Mouse (Mus musculus) testis, adult 2 months (tissue): Measurements from ENCODE around the gene Zfp143.

Experiments used
- CTCF ChIP-seq: fragments of 200-500 bp; IDR thresholded peaks from 2 replicates; pipeline ENCODE4 v1.5.1; 2012; ENCODE audit warnings: low read depth, mild to moderate bottlenecking, inconsistent platforms, low read length, moderate library complexity; ENCODE audit not compliant: control insufficient read depth, insufficient read depth, insufficient replicate concordance
- POLR2A ChIP-seq: fragments of 200-500 bp; IDR thresholded peaks from 2 replicates; pipeline ENCODE4 v1.6.1; 2012; ENCODE audit warnings: low read depth, mild to moderate bottlenecking, inconsistent platforms, low read length, moderate library complexity; ENCODE audit not compliant: control insufficient read depth

- TF ChIP-seq POLR2A: no peak
- TF ChIP-seq CTCF: no peak
These were observed 44.0 kb downstream of the Zfp143 start for GRCm38 (mm10) chr7:110105041-110105440.
